Mouse (Mus musculus) B cell, adult 62 days (primary cell): Measurements from ENCODE around the gene Zfp141. TPM values are rescaled to one million over a fixed set of nuclear protein-coding genes. Genes with fewer than 3 reads are reported as not detected.

Experiments used
- total RNA-seq: library from RNA; stranded (reverse); gene quantifications from 4 replicates; pipeline ENCODE4 v1.2.4, GENCODE M21; 2023

Zfp141 gene
- 24.9 to 33.1 TPM (median 29.4 TPM) in 4 replicates for total RNA-seq

GRCm38 (mm10) chr7:42505588-42505987 lies at the start of gene Zfp141:
Zfp141 (minus strand) TSS chr7:42505740.

GRCm38 (mm10) chr7:42447850-42448249 lies 57.7 kb downstream of the Zfp141 start, which contains the start of gene 4933421I07Rik:
4933421I07Rik (minus strand) TSS chr7:42448120.

Other genes with a start within 250 kb of the Zfp141 start
- not detected in 4 replicates for gene Vmn2r61, start 245.7 kb downstream of the Zfp141 start, total RNA-seq
- not detected in 4 replicates for gene 4933421I07Rik, start 57.6 kb downstream of the Zfp141 start, total RNA-seq
- not detected in 4 replicates for gene Gm21028, start 72.8 kb upstream of the Zfp141 start, total RNA-seq
- not detected in 4 replicates for gene Zfp977, start 86.8 kb upstream of the Zfp141 start, total RNA-seq
- 1.5 to 2.5 TPM (median 1.6 TPM) in 4 replicates for gene Zfp976, start 136.8 kb upstream of the Zfp141 start, total RNA-seq
- gene Zfp975, start 187.0 kb upstream of the Zfp141 start, total RNA-seq, result 3.4 to 4.3 TPM (median 3.6 TPM) in 4 replicates
- gene Gm17067, start 221.3 kb upstream of the Zfp141 start, total RNA-seq, result not detected in 4 replicates